Mouse (Mus musculus) left cerebral cortex, adult 8-10 months (tissue): ENCODE results near the gene Larp6. TPM values are rescaled to one million over a fixed set of nuclear protein-coding genes. Genes with fewer than 3 reads are reported as not detected.

Experiments
- DNase-seq, 2 experiments: peaks; one replicate each; pipeline ENCODE4 v3.0.0; 2022; ENCODE audit warnings: low spot score in 2 of 2
- total RNA-seq, 4 experiments: library from RNA; stranded (reverse); gene quantifications; 2 replicates each; pipeline ENCODE4 v1.2.4; 2022

Gene Larp6
- total RNA-seq, 4 experiments from 2014 or later: 43.2 to 46.2 (median 43.7) TPM

- DNase-seq: no peak
Measured at GRCm38 (mm10) chr9:60757817-60758216, 45.0 kb downstream of the Larp6 start.

- DNase-seq: no peak
Measured at GRCm38 (mm10) chr9:60759436-60760007, 46.7 kb downstream of the Larp6 start.

GRCm38 (mm10) chr9:60765181-60765580 lies 52.4 kb downstream of the Larp6 start:
- no peak for DNase-seq

GRCm38 (mm10) chr9:60768393-60768792 lies 55.6 kb downstream of the Larp6 start:
- no peak for DNase-seq

- no peak for DNase-seq
Measured at GRCm38 (mm10) chr9:60769711-60770111, 56.9 kb downstream of the Larp6 start.

GRCm38 (mm10) chr9:60773713-60774112 lies 60.9 kb downstream of the Larp6 start:
- no peak for DNase-seq

- no peak for DNase-seq
Measured at GRCm38 (mm10) chr9:60776899-60777298, 64.1 kb downstream of the Larp6 start.

GRCm38 (mm10) chr9:60782057-60782789 lies 69.4 kb downstream of the Larp6 start:
- DNase-seq: no peak

GRCm38 (mm10) chr9:60785069-60785468 lies 72.3 kb downstream of the Larp6 start:
- DNase-seq: no peak

GRCm38 (mm10) chr9:60787517-60788110 lies 74.8 kb downstream of the Larp6 start:
- DNase-seq: no peak

Other genes with a start within 250 kb of the Larp6 start
- 1 to 10 TPM; 5.3 to 6.3 (median 5.9) TPM for gene Thsd4, start 190.9 kb upstream of the Larp6 start, total RNA-seq
- 10 to 100 TPM; 75.0 to 97.8 (median 88.4) TPM for gene Lrrc49, start 24.8 kb upstream of the Larp6 start, total RNA-seq
- 10 to 100 TPM in 1 of 4 experiments, 1 to 10 TPM in 3; 6.8 to 10.6 (median 7.5) TPM for gene Uaca, start 81.6 kb downstream of the Larp6 start, total RNA-seq